Mouse (Mus musculus) spleen, adult 2 months (tissue): ENCODE measurements around the gene Nxpe2.

Experiments
- CTCF ChIP-seq: fragments of 200-500 bp; IDR thresholded peaks from 2 replicates; pipeline ENCODE4 v1.5.1; 2011; ENCODE audit warnings: mild to moderate bottlenecking, inconsistent platforms; ENCODE audit not compliant: insufficient read depth, insufficient read length, insufficient replicate concordance; ENCODE audit errors: extremely low read depth
- POLR2A ChIP-seq: fragments of 200-500 bp; IDR thresholded peaks from 2 replicates; pipeline ENCODE4 v1.6.1; 2011; ENCODE audit warnings: low read depth, low read length, inconsistent platforms

GRCm38 (mm10) chr9:48298983-48299382 is 54.3 kb downstream of the Nxpe2 start:
- TF ChIP-seq CTCF (no peak), POLR2A (no peak)
